Mouse (Mus musculus) testis, postnatal 14 days (tissue): ENCODE measurements around the gene Krt36.

Experiments used
- DNase-seq: peaks from one replicate; pipeline ENCODE4 v3.0.0; 2021; ENCODE audit warnings: low spot score

Krt36 gene

GRCm38 (mm10) chr11:100105576-100106122 lies at the start of gene Krt36:
Krt36 (minus strand) TSS chr11:100105626.
- DNase-seq: no peak

GRCm38 (mm10) chr11:100148615-100149330 lies 43.3 kb upstream of the Krt36 start, which contains the start of gene Krt19:
Krt19 (minus strand) TSS chr11:100148665.
- no peak for DNase-seq

GRCm38 (mm10) chr11:100147566-100148353 lies 42.3 kb upstream of the Krt36 start:
- no peak for DNase-seq

GRCm38 (mm10) chr11:100145858-100146560 lies 40.6 kb upstream of the Krt36 start:
- DNase-seq: no peak

- peak; percentile 15 for DNase-seq
Observed at GRCm38 (mm10) chr11:100145104-100145503, 39.7 kb upstream of the Krt36 start.

GRCm38 (mm10) chr11:100140966-100141365 lies 35.5 kb upstream of the Krt36 start:
- no peak for DNase-seq

- no peak for DNase-seq
Observed at GRCm38 (mm10) chr11:100139391-100139790, 34.0 kb upstream of the Krt36 start.

- DNase-seq: no peak
Observed at GRCm38 (mm10) chr11:100138809-100139208, 33.4 kb upstream of the Krt36 start.

- no peak for DNase-seq
Observed at GRCm38 (mm10) chr11:100137693-100138092, 32.3 kb upstream of the Krt36 start.

GRCm38 (mm10) chr11:100136559-100136958 lies 31.1 kb upstream of the Krt36 start:
- DNase-seq: no peak

- DNase-seq: no peak
Observed at GRCm38 (mm10) chr11:100135731-100136130, 30.3 kb upstream of the Krt36 start, which contains the start of gene Krt15. Krt15 (minus strand) TSS chr11:100135928.

GRCm38 (mm10) chr11:100124901-100125300 lies 19.5 kb upstream of the Krt36 start:
- no peak for DNase-seq

GRCm38 (mm10) chr11:100121466-100121865 lies 16.0 kb upstream of the Krt36 start, which contains the start of gene Krt13:
Krt13 (minus strand) TSS chr11:100121566.
- DNase-seq: no peak

GRCm38 (mm10) chr11:100120331-100120730 lies 14.9 kb upstream of the Krt36 start:
- DNase-seq: no peak

- no peak for DNase-seq
Observed at GRCm38 (mm10) chr11:100113742-100114029, 8.3 kb upstream of the Krt36 start.

- no peak for DNase-seq
Observed at GRCm38 (mm10) chr11:100112935-100113741, 7.7 kb upstream of the Krt36 start.

- no peak for DNase-seq
Observed at GRCm38 (mm10) chr11:100102693-100103429, 2.6 kb downstream of the Krt36 start.

- no peak for DNase-seq
Observed at GRCm38 (mm10) chr11:100100391-100100790, 5.0 kb downstream of the Krt36 start.

- no peak for DNase-seq
Observed at GRCm38 (mm10) chr11:100097819-100098218, 7.6 kb downstream of the Krt36 start.

GRCm38 (mm10) chr11:100096141-100096540 lies 9.3 kb downstream of the Krt36 start, which contains the start of gene Krt35:
Krt35 (minus strand) TSS chr11:100096241.
- no peak for DNase-seq
